In the genomic region with DNA sequence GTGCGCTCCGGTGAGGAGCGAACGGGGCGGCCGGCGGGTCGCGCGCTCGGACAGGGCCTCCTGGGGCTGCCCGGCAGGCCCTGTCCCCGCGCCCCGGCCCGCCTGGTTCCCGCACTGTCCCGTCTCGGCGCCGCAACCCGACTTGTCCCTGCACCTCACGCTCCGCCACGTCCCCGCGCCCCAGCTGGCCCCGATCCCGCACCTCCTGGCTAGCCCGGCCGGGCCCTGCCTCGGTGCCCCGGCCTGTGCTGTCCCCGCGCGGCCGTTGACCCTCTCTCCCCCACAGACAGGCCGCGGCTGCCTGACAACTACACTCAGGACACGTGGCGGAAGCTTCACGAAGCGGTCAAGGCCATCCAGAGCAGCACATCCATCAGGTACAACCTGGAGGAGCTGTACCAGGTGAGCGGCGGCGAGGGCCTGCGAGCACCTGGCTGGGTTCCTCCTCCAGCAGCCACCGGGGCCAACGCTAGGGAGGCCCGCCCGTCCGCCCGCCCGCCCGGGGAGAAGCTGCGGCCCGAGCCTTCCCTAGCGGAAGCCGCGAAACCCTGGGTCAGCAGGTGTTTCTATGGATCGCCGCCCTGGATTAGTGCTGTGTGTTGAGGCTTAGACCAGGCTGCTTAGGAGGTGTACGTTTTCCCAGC, we compare ENCODE assay signal across 9 mouse cellular contexts. TPM values are rescaled to one million over a fixed set of nuclear protein-coding genes. Genes with fewer than 3 reads are reported as not detected.
DNase-seq lines count a peak whose midpoint lies in the region; ATAC-seq and TF ChIP-seq lines count a peak whose summit lies in the region.
"Had no signal": no experiment of that assay in that cellular context is flagged by ENCODE, and none has a peak within 500 bp of the region (broad histone marks: within the 10 kb centered on the region; RNA-seq: fewer than 3 reads in every experiment).

No protein-coding gene starts in this region.

- TF ChIP-seq EP300 in ES-Bruce4 (IDR thresholded peaks at IDR 0.05; ENCODE audit: insufficient read depth, low read depth, low read length) = no peak

- no peak for TF ChIP-seq CTCF in ES-Bruce4 (IDR thresholded peaks at IDR 0.05; ENCODE audit: low read depth, low read length)

- WGBS in heart, embryonic 11.5 days (ENCODE audit: insufficient replicate concordance) = under 1% methylated on average over 48 of the region's 63 CpGs
- under 1% methylated on average over 61 of the region's 63 CpGs for WGBS in embryonic facial prominence, embryonic 12.5 days
- WGBS in hindbrain, embryonic 12.5 days = under 1% methylated on average over 54 of the region's 63 CpGs
- WGBS in neural tube, embryonic 15.5 days = under 1% methylated on average over 46 of the region's 63 CpGs

- H3K4me1 ChIP-seq in heart, embryonic 11.5 days (ENCODE audit: control insufficient read depth, insufficient read depth, low read length) = peaks cover 25% of the 10 kb centered on the region
- H3K4me1 ChIP-seq in ES-Bruce4 (ENCODE audit: control insufficient read depth, insufficient read depth, low read length) = no peaks in the 10 kb centered on the region
- peaks cover 15% of the 10 kb centered on the region for H3K4me1 ChIP-seq in embryonic facial prominence, embryonic 12.5 days
- peaks cover 29% of the 10 kb centered on the region for H3K4me1 ChIP-seq in hindbrain, embryonic 12.5 days
- peaks cover 45% of the 10 kb centered on the region for H3K4me1 ChIP-seq in neural tube, embryonic 15.5 days

- H3K9ac ChIP-seq in heart, embryonic 11.5 days (ENCODE audit: low read depth, low read length) = peak overlapping the region; percentile 95
- H3K9ac ChIP-seq in ES-Bruce4 (ENCODE audit: low read depth, poor library complexity, severe bottlenecking) = peak overlapping the region; percentile 82
- H3K9ac ChIP-seq in embryonic facial prominence, embryonic 12.5 days = peak overlapping the region; percentile 95
- H3K9ac ChIP-seq in hindbrain, embryonic 12.5 days = peak overlapping the region; percentile 93
- H3K9ac ChIP-seq in neural tube, embryonic 15.5 days (replicated peaks) = peak overlapping the region; percentile 89

- peak overlapping the region; percentile 98 for H3K4me3 ChIP-seq in heart, embryonic 11.5 days (ENCODE audit: low read depth, low read length)
- peak overlapping the region; percentile 64 for H3K4me3 ChIP-seq in ES-Bruce4 (ENCODE audit: low read depth, low read length)
- H3K4me3 ChIP-seq in embryonic facial prominence, embryonic 12.5 days = peak overlapping the region; percentile 97
- H3K4me3 ChIP-seq in hindbrain, embryonic 12.5 days = peak overlapping the region; percentile 94
- H3K4me3 ChIP-seq in neural tube, embryonic 15.5 days (replicated peaks) = peak overlapping the region; percentile 96

- no peak for TF ChIP-seq POLR2A in ES-Bruce4 (IDR thresholded peaks at IDR 0.05; ENCODE audit: insufficient read depth, low read length)

- no peaks in the 10 kb centered on the region for H3K36me3 ChIP-seq in heart, embryonic 11.5 days (ENCODE audit: control insufficient read depth, insufficient read depth, low read length)
- H3K36me3 ChIP-seq in ES-Bruce4 (ENCODE audit: control insufficient read depth, insufficient read depth, low read length, poor library complexity, severe bottlenecking) = no peaks in the 10 kb centered on the region
- 0 out of 2 replicates have a peak, but pooled peaks cover 12% of the 10 kb centered on the region for H3K36me3 ChIP-seq in embryonic facial prominence, embryonic 12.5 days
- H3K36me3 ChIP-seq in hindbrain, embryonic 12.5 days = 0 out of 2 replicates have a peak, but pooled peaks cover 5% of the 10 kb centered on the region
- peaks cover 3% of the 10 kb centered on the region; the same call in 1 of the 2 replicates for H3K36me3 ChIP-seq in neural tube, embryonic 15.5 days

- no peaks in the 10 kb centered on the region for H3K27me3 ChIP-seq in heart, embryonic 11.5 days (ENCODE audit: control insufficient read depth, insufficient read depth, low read length)
- no peaks in the 10 kb centered on the region for H3K27me3 ChIP-seq in ES-Bruce4 (ENCODE audit: control insufficient read depth, insufficient read depth, low read length, poor library complexity, severe bottlenecking)
- H3K27me3 ChIP-seq in embryonic facial prominence, embryonic 12.5 days = no peaks in the 10 kb centered on the region
- no peaks in the 10 kb centered on the region for H3K27me3 ChIP-seq in hindbrain, embryonic 12.5 days
- no peaks in the 10 kb centered on the region for H3K27me3 ChIP-seq in neural tube, embryonic 15.5 days (replicated peaks)

- H3K9me3 ChIP-seq in heart, embryonic 11.5 days (replicated peaks; ENCODE audit: control insufficient read depth, low read length) = no peaks in the 10 kb centered on the region
- H3K9me3 ChIP-seq in ES-Bruce4 (replicated peaks; ENCODE audit: control insufficient read depth, insufficient read depth, low read length, poor library complexity, severe bottlenecking) = no peaks in the 10 kb centered on the region
- no peaks in the 10 kb centered on the region for H3K9me3 ChIP-seq in embryonic facial prominence, embryonic 12.5 days
- no peaks in the 10 kb centered on the region for H3K9me3 ChIP-seq in hindbrain, embryonic 12.5 days (replicated peaks)
- H3K9me3 ChIP-seq in neural tube, embryonic 15.5 days (replicated peaks) = no peaks in the 10 kb centered on the region

- H3K27ac ChIP-seq in heart, embryonic 11.5 days (ENCODE audit: low read depth, low read length) = peak overlapping the region; percentile 69
- H3K27ac ChIP-seq in ES-Bruce4 (ENCODE audit: insufficient read depth, low read length) = no peak overlapping the region
- H3K27ac ChIP-seq in embryonic facial prominence, embryonic 12.5 days = peak overlapping the region; percentile 81
- peak overlapping the region; percentile 88 for H3K27ac ChIP-seq in hindbrain, embryonic 12.5 days
- peak overlapping the region; percentile 98 for H3K27ac ChIP-seq in neural tube, embryonic 15.5 days (replicated peaks)

- no peak for DNase-seq in heart, adult 8-10 months (ENCODE audit: low spot score)
- peak; percentile 72 for DNase-seq in liver
- no peak for DNase-seq in ovary, postnatal 36 days (ENCODE audit: low spot score)

- peak; percentile 47 for ATAC-seq in heart, embryonic 11.5 days (replicated peaks; ENCODE audit: insufficient number of reproducible peaks, low FRiP score, low TSS enrichment)
- peak; percentile 60 for ATAC-seq in embryonic facial prominence, embryonic 12.5 days (ENCODE audit: insufficient number of reproducible peaks, insufficient read depth, low FRiP score, low TSS enrichment)
- peak; percentile 67 for ATAC-seq in hindbrain, embryonic 12.5 days (ENCODE audit: low FRiP score)
- peak; percentile 33 for ATAC-seq in neural tube, embryonic 15.5 days (ENCODE audit: low FRiP score)

- peak overlapping the region; percentile 92 for H3K4me2 ChIP-seq in heart, embryonic 11.5 days
- H3K4me2 ChIP-seq in embryonic facial prominence, embryonic 12.5 days (replicated peaks) = peak overlapping the region; percentile 95
- H3K4me2 ChIP-seq in hindbrain, embryonic 12.5 days (replicated peaks) = peak overlapping the region; percentile 99
- peak overlapping the region; percentile 97 for H3K4me2 ChIP-seq in neural tube, embryonic 15.5 days

RNA-seq across cellular contexts. Expression of gene Cul4a, which starts 0.6 kb away (rescaled TPM):
- polyA plus RNA-seq in heart, embryonic 11.5 days (2014; fragmentation: Nextera tagmentation; extraction: Ambion mirVana) = 111 and 130 TPM in 2 replicates
- 10 to 100 TPM; 75.8 to 84.1 (median 80.2) TPM for total RNA-seq in heart, adult 8-10 months (2022)
- 68.0 and 83.3 TPM in 2 replicates for polyA plus RNA-seq in ES-Bruce4 (2011; ENCODE audit: insufficient read depth, insufficient read length, low read depth, missing spikeins)
- 108 and 109 TPM in 2 replicates for polyA plus RNA-seq in embryonic facial prominence, embryonic 12.5 days (2016; fragmentation: Nextera tagmentation; extraction: Ambion mirVana)
- 92.1 and 95.5 TPM in 2 replicates for polyA plus RNA-seq in hindbrain, embryonic 12.5 days (2016; fragmentation: Nextera tagmentation; extraction: Ambion mirVana)
- 68.1 and 75.6 TPM in 2 replicates for polyA plus RNA-seq in neural tube, embryonic 15.5 days (2015; fragmentation: Nextera tagmentation; extraction: Ambion mirVana)

RNA-seq across cellular contexts. Expression of gene Pcid2, which starts 0.8 kb away (rescaled TPM):
- 29.1 and 30.1 TPM in 2 replicates for polyA plus RNA-seq in heart, embryonic 11.5 days (2014; fragmentation: Nextera tagmentation; extraction: Ambion mirVana)
- 1 to 10 TPM; 8.4 to 9.7 (median 9.4) TPM for total RNA-seq in heart, adult 8-10 months (2022)
- polyA plus RNA-seq in ES-Bruce4 (2011; ENCODE audit: insufficient read depth, insufficient read length, low read depth, missing spikeins) = 44.1 and 44.8 TPM in 2 replicates
- polyA plus RNA-seq in embryonic facial prominence, embryonic 12.5 days (2016; fragmentation: Nextera tagmentation; extraction: Ambion mirVana) = 52.9 and 53.2 TPM in 2 replicates
- 51.3 and 59.3 TPM in 2 replicates for polyA plus RNA-seq in hindbrain, embryonic 12.5 days (2016; fragmentation: Nextera tagmentation; extraction: Ambion mirVana)
- polyA plus RNA-seq in neural tube, embryonic 15.5 days (2015; fragmentation: Nextera tagmentation; extraction: Ambion mirVana) = 36.4 and 38.0 TPM in 2 replicates

RNA-seq across cellular contexts. Expression of gene Proz, which starts 45.3 kb away (rescaled TPM):
- polyA plus RNA-seq in heart, embryonic 11.5 days (2014; fragmentation: Nextera tagmentation; extraction: Ambion mirVana) = 0.50 and 0.56 TPM in 2 replicates
- not detected for total RNA-seq in heart, adult 8-10 months (2022)
- polyA plus RNA-seq in ES-Bruce4 (2011; ENCODE audit: insufficient read depth, insufficient read length, low read depth, missing spikeins) = not detected in 2 replicates
- polyA plus RNA-seq in embryonic facial prominence, embryonic 12.5 days (2016; fragmentation: Nextera tagmentation; extraction: Ambion mirVana) = 0.33 and 0.45 TPM in 2 replicates
- 0.65 and 0.68 TPM in 2 replicates for polyA plus RNA-seq in hindbrain, embryonic 12.5 days (2016; fragmentation: Nextera tagmentation; extraction: Ambion mirVana)
- 0.59 and 0.67 TPM in 2 replicates for polyA plus RNA-seq in neural tube, embryonic 15.5 days (2015; fragmentation: Nextera tagmentation; extraction: Ambion mirVana)
- total RNA-seq: left cerebral cortex, postnatal 36 days had no signal

RNA-seq across cellular contexts. Expression of gene Lamp1, which starts 52.9 kb away (rescaled TPM):
- 334 and 393 TPM in 2 replicates for polyA plus RNA-seq in heart, embryonic 11.5 days (2014; fragmentation: Nextera tagmentation; extraction: Ambion mirVana)
- total RNA-seq in heart, adult 8-10 months (2022) = 100 to 1,000 TPM; 413 to 443 (median 429) TPM
- polyA plus RNA-seq in ES-Bruce4 (2011; ENCODE audit: insufficient read depth, insufficient read length, low read depth, missing spikeins) = 231 and 247 TPM in 2 replicates
- 236 and 247 TPM in 2 replicates for polyA plus RNA-seq in embryonic facial prominence, embryonic 12.5 days (2016; fragmentation: Nextera tagmentation; extraction: Ambion mirVana)
- polyA plus RNA-seq in hindbrain, embryonic 12.5 days (2016; fragmentation: Nextera tagmentation; extraction: Ambion mirVana) = 276 and 280 TPM in 2 replicates
- 286 and 295 TPM in 2 replicates for polyA plus RNA-seq in neural tube, embryonic 15.5 days (2015; fragmentation: Nextera tagmentation; extraction: Ambion mirVana)
